In genomic region chr1:182021691-182022299, GRCm38 (mm10) we compare ENCODE assay signal across 10 mouse cellular contexts. TPM values are rescaled to one million over a fixed set of nuclear protein-coding genes. Genes with fewer than 3 reads are reported as not detected.
DNase-seq lines count a peak whose midpoint lies in the region; TF ChIP-seq lines count a peak whose summit lies in the region.
"Had no signal": no experiment of that assay in that cellular context is flagged by ENCODE, and none has a peak within 500 bp of the region (broad histone marks: within the 10 kb centered on the region; RNA-seq: fewer than 3 reads in every experiment).

No protein-coding gene starts in this region.

- TF ChIP-seq POLR2A in embryonic fibroblast, embryonic 13.5 days (IDR thresholded peaks at IDR 0.05; ENCODE audit: low read depth, low read length), result no peak

- peaks cover 14% of the 10 kb centered on the region for H3K4me1 ChIP-seq in embryonic fibroblast, embryonic 13.5 days (ENCODE audit: control insufficient read depth, insufficient read depth, low read length)

- H3K27ac ChIP-seq in gastrocnemius, adult 2 months, result peak overlapping the region; percentile 77; the same call in 1 of the 2 replicates
- H3K27ac ChIP-seq in layer of hippocampus, adult 2 months, result peak overlapping the region; percentile 93
- peak overlapping the region; percentile 20; the same call in 1 of the 2 replicates for H3K27ac ChIP-seq in embryonic fibroblast, embryonic 13.5 days (ENCODE audit: insufficient read depth, low read length)

- intact Hi-C loops in gastrocnemius, adult 2 months (cut with DNase I), result loop anchor here (5.0 kb wide), 2 partner anchors 36 to 91 kb away; no protein-coding TSS in a partner anchor
- intact Hi-C loops in gastrocnemius, postnatal 36 days (cut with DNase I), result loop anchor here (5.0 kb wide), 1 partner anchor 91 kb away; no protein-coding TSS in a partner anchor

- DNase-seq in gastrocnemius, adult 2 months, result no peak
- no peak for DNase-seq in gastrocnemius, postnatal 36 days
- no peak for DNase-seq in layer of hippocampus, adult 2 months (ENCODE audit: low spot score in 2 of 2)
- no peak for DNase-seq in layer of hippocampus, adult 9-10 months (ENCODE audit: low spot score)
- DNase-seq in lung, postnatal 36 days, result peak; percentile 57
- no peak for DNase-seq in adrenal gland, postnatal 14 days
- no peak for DNase-seq in spleen, adult 12 weeks (ENCODE audit: low spot score)
- DNase-seq: liver; thymus, adult 18-20 months had no signal

- TF ChIP-seq CTCF in gastrocnemius, adult 2 months (IDR thresholded peaks at IDR 0.05), result no peak
- TF ChIP-seq CTCF in layer of hippocampus, adult 2 months (conservative IDR thresholded peaks at IDR 0.05), result no peak
- TF ChIP-seq CTCF in embryonic fibroblast, embryonic 13.5 days (IDR thresholded peaks at IDR 0.05; ENCODE audit: borderline replicate concordance, insufficient read depth, low read length), result no peak

- H3K4me3 ChIP-seq in gastrocnemius, adult 2 months, result no peak overlapping the region
- no peak overlapping the region for H3K4me3 ChIP-seq in layer of hippocampus, adult 2 months
- no peak overlapping the region for H3K4me3 ChIP-seq in embryonic fibroblast, embryonic 13.5 days (ENCODE audit: insufficient read depth, low read length)

RNA-seq across cellular contexts. Expression of gene Enah, which starts 2.0 kb away (rescaled TPM):
- total RNA-seq in gastrocnemius, adult 2 months (2021), result 10 to 100 TPM; 31.6 to 73.0 TPM
- 10 to 100 TPM; 50.1 to 69.1 TPM for total RNA-seq in gastrocnemius, postnatal 36 days (2021)
- total RNA-seq in layer of hippocampus, adult 2 months (2021), result 100 to 1,000 TPM; 192 to 203 TPM
- 126 and 157 TPM in 2 replicates for polyA plus RNA-seq in embryonic fibroblast, embryonic 13.5 days (2011; ENCODE audit: insufficient read length, low read depth, missing spikeins)
- 69.3 and 79.2 TPM in 2 replicates for total RNA-seq in adrenal gland, postnatal 14 days (2021)

Comparison
In these comparisons a context has a peak if more than half of its experiments do, and no peak if none do; other contexts are left out.
1. H3K27ac ChIP-seq: peak in every context shown above with its lines; median percentile 93 in layer of hippocampus, adult 2 months; 77 in gastrocnemius, adult 2 months; 20 in embryonic fibroblast, embryonic 13.5 days.